Mouse (Mus musculus) adrenal gland, postnatal 10 days (tissue): ENCODE measurements around the gene Mapkbp1. TPM values are rescaled to one million over a fixed set of nuclear protein-coding genes. Genes with fewer than 3 reads are reported as not detected.

Experiments
- DNase-seq: peaks from one replicate; pipeline ENCODE4 v3.0.0; 2021; ENCODE audit warnings: mixed read lengths
- total RNA-seq, 2 experiments: library from RNA; stranded (reverse); gene quantifications; 2 replicates each; pipeline ENCODE4 v1.2.3; 2021

Mapkbp1 gene
- total RNA-seq, 2 experiments from 2014 or later, result 12.0 to 15.3 TPM

- no peak for DNase-seq
Observed at GRCm38 (mm10) chr2:120008672-120009071, 36.2 kb downstream of the Mapkbp1 start.

- DNase-seq, result peak; percentile 76
Observed at GRCm38 (mm10) chr2:120011462-120012200, 39.1 kb downstream of the Mapkbp1 start.

- peak; percentile 34 for DNase-seq
Observed at GRCm38 (mm10) chr2:120012924-120013323, 40.4 kb downstream of the Mapkbp1 start.

GRCm38 (mm10) chr2:120013831-120014486 lies 41.5 kb downstream of the Mapkbp1 start:
- no peak for DNase-seq

- DNase-seq, result no peak
Observed at GRCm38 (mm10) chr2:120015882-120016281, 43.4 kb downstream of the Mapkbp1 start.

- DNase-seq, result no peak
Observed at GRCm38 (mm10) chr2:120017599-120017998, 45.1 kb downstream of the Mapkbp1 start.

- DNase-seq, result peak; percentile 88
Observed at GRCm38 (mm10) chr2:120024337-120024736, 51.8 kb downstream of the Mapkbp1 start.

- DNase-seq, result peak; percentile 97
Observed at GRCm38 (mm10) chr2:120026984-120027949, 54.8 kb downstream of the Mapkbp1 start, which contains the start of the genes Jmjd7 and Gm28042. Jmjd7 (plus strand) TSS chr2:120027483. Gm28042 (plus strand) TSS chr2:120027493.

GRCm38 (mm10) chr2:120027950-120028331 lies 55.4 kb downstream of the Mapkbp1 start:
- DNase-seq, result no peak

GRCm38 (mm10) chr2:120030380-120030779 lies 57.9 kb downstream of the Mapkbp1 start:
- DNase-seq, result no peak

GRCm38 (mm10) chr2:120032726-120033467 lies 60.4 kb downstream of the Mapkbp1 start, which contains the start of gene Pla2g4b:
Pla2g4b (plus strand) TSS chr2:120033417.
- no peak for DNase-seq

- no peak for DNase-seq
Observed at GRCm38 (mm10) chr2:120033726-120034125, 61.2 kb downstream of the Mapkbp1 start.

GRCm38 (mm10) chr2:120037744-120038143 lies 65.2 kb downstream of the Mapkbp1 start:
- DNase-seq, result no peak

GRCm38 (mm10) chr2:120040991-120041390 lies 68.5 kb downstream of the Mapkbp1 start:
- DNase-seq, result no peak

GRCm38 (mm10) chr2:120044101-120044603 lies 71.7 kb downstream of the Mapkbp1 start:
- DNase-seq, result no peak

- no peak for DNase-seq
Observed at GRCm38 (mm10) chr2:120044676-120045075, 72.2 kb downstream of the Mapkbp1 start.

GRCm38 (mm10) chr2:120046486-120047310 lies 74.2 kb downstream of the Mapkbp1 start:
- DNase-seq, result no peak

- DNase-seq, result no peak
Observed at GRCm38 (mm10) chr2:120048173-120048572, 75.7 kb downstream of the Mapkbp1 start.

- DNase-seq, result peak; percentile 76
Observed at GRCm38 (mm10) chr2:120049632-120050274, 77.3 kb downstream of the Mapkbp1 start.

- DNase-seq, result no peak
Observed at GRCm38 (mm10) chr2:120051405-120051804, 78.9 kb downstream of the Mapkbp1 start.
